Mouse (Mus musculus) bone marrow, adult 2 months (tissue): ENCODE results near the gene Polm. TPM values are rescaled to one million over a fixed set of nuclear protein-coding genes. Genes with fewer than 3 reads are reported as not detected.

ENCODE experiments used
- H3K27ac ChIP-seq: fragments of 200-500 bp; 2 replicates; pipeline ENCODE4 v1.5.1; 2012; ENCODE audit warnings: low read depth, mild to moderate bottlenecking, control low read depth, inconsistent platforms, low read length; ENCODE audit not compliant: control insufficient read depth, poor library complexity, insufficient read depth
- H3K4me1 ChIP-seq: fragments of 200-500 bp; 2 replicates; pipeline ENCODE4 v1.6.1; 2011; ENCODE audit warnings: low read length; ENCODE audit not compliant: control insufficient read depth, insufficient read depth
- H3K4me3 ChIP-seq: fragments of 200-500 bp; replicated peaks from 2 replicates; pipeline ENCODE3; 2011; ENCODE audit warnings: mild to moderate bottlenecking, low read depth, low read length, control low read depth; ENCODE audit not compliant: control insufficient read depth
- CTCF ChIP-seq: fragments of 200-500 bp; IDR thresholded peaks from 2 replicates; pipeline ENCODE4 v1.5.1; 2011; ENCODE audit warnings: low read length, control low read depth; ENCODE audit not compliant: control insufficient read depth, insufficient read depth
- POLR2A ChIP-seq: fragments of 200-500 bp; IDR thresholded peaks from 2 replicates; pipeline ENCODE4 v1.6.1; 2011; ENCODE audit warnings: low read depth, mild to moderate bottlenecking, control low read depth, low read length, borderline replicate concordance; ENCODE audit not compliant: control insufficient read depth
- WGBS: fragments of 180-500 bp; shearing (Covaris S2); methylation state at CpG from one replicate; pipeline ENCODE4 v1.1.7; 2018; 5-methylcytosine and 5-hydroxymethylcytosine counted together
- polyA plus RNA-seq: library from polyadenylated mRNA; stranded (reverse); fragments of >200 nt; gene quantifications from 2 replicates; pipeline ENCODE4 v1.2.4, GENCODE M21; 2011; ENCODE audit warnings: low replicate concordance; ENCODE audit not compliant: missing spikeins, insufficient read depth, insufficient read length

Gene Polm
- polyA plus RNA-seq, result 16.8 and 42.5 TPM in 2 replicates

DNA sequence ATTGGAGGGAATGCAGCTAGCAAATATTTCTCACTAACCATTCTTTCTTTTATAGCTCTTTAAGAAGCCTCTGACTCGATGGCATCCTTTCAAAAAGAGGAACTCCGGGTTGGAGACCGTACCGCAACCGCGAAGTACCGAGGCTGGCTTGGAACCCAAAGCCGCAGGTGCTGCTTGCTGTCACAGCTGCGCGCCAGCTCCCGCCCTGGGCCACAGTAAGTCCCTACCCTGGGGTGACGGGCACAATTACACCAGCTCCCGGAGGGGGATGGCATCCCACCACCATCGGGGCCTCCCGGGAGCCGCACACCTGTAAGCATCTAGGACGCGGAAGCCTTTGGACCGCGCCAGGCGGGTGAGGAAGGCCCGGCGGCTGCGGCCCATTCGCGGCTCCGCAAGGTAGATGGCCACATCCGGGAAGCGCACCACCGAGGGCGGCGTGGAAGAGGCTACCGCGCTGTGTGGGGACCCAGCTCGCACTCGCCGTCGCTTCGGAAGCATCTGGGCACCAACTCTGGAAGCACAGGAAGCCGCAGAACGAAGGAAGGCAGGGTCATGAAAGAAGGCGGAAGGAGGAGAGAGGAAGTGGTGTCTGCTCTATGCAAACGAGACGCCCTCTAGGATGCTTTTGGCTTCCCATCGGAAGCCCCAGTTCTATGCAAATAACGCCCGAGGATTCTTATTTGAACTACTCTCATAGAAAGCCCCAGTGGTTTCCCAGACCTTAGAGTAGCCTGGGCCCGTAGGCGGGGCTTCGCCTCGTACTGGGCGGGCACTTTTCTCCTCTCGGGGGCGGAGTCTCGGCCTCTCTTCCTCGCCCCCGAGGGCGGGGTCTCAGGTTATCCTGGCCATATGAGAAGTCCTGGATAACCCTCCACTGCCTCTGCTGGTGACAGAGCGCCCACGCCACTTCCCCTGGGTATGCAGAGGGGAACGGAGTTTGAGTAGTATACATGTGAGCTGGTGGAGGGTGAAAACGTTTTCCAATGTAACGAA, at the start of gene Polm:
Gene Polm (minus strand): TSS at position 766 of the 996 bp plus-strand sequence.
- Histone ChIP-seq H3K27ac (peak within 1 kb of the TSS; percentile 97), H3K4me3 (peak within 1 kb of the TSS; percentile 96), H3K4me1 (peaks cover 5% of the 10 kb centered on the region)
- under 1% methylated on average over 63 of the region's 63 CpGs for WGBS
- TF ChIP-seq POLR2A (peak; percentile 65; the same call in 1 of the 2 replicates), CTCF (peak; percentile 66)

DNA sequence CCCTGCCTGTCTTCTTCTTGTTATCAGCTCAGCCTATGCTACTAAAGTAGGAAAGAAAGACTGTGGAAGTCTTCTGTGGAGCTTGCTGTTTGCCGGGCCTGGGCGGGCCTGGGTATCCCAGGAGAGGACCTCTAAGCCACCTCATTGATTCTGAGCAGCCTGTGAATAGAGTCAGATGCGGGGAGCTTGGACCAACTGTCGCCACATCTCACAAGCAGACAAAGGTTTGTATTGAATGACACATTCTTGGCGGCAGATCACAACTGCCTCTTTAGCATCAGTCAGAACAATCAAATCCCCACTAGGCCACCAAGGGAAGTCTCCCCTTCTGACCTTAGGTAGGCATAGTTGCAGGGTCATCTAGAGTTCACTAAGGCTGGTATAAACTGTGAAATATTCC, 49.4 kb upstream of the Polm start:
- Histone ChIP-seq H3K27ac (no peak overlapping the region), H3K4me3 (no peak overlapping the region), H3K4me1 (peaks cover 2% of the 10 kb centered on the region; the same call in 1 of the 2 replicates)
- TF ChIP-seq POLR2A (no peak), CTCF (no peak)
- 86% methylated on average over 5 of the region's 5 CpGs for WGBS

DNA sequence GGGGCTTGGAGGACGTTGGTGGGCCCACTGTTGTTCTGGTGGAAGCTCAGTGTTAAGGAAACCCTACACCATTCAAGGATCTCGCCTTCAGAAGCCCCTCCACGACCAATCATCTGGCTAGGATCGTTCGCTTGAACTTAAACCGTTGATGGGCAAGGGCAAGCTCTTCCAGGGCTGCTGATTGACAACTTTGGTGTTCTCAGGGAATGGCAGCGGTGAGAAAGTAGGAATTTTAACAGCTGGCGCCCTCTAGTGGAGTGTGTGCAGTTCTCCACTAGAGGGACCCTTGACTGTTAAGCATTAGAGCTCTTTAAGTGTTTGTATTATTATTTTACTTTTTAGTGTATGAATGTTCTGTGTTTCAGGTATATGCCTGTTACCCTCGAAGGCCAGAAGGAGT, 48.4 kb upstream of the Polm start:
- TF ChIP-seq CTCF (peak; percentile 53), POLR2A (no peak)
- Histone ChIP-seq H3K4me1 (peaks cover 2% of the 10 kb centered on the region; the same call in 1 of the 2 replicates), H3K4me3 (no peak overlapping the region), H3K27ac (no peak overlapping the region)
- 16% methylated on average over 9 of the region's 9 CpGs for WGBS

DNA sequence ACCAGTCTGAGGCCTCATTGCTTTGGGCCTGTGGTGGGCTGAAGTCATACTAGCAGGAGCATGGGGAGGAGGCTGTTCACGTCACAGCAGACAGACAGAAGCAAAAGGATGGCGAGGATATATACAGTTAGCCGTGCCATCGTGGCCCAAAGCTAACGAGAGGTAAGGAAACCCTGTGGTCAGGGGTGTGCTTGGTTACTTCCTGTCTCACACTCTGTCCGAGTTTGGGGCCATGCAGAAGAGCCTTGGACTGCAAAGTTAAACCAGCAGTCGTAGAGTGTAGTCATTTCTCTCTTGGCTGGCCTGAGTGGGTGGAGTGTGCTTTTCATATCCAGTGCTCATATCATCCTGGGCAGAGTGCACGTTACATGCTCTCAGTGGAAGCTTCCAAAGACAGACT, 44.7 kb upstream of the Polm start:
- Histone ChIP-seq H3K27ac (no peak overlapping the region), H3K4me1 (peaks cover 2% of the 10 kb centered on the region; the same call in 1 of the 2 replicates), H3K4me3 (no peak overlapping the region)
- WGBS, result 10% methylated on average over 8 of the region's 8 CpGs
- no peak for TF ChIP-seq POLR2A
- TF ChIP-seq CTCF, result no peak

DNA sequence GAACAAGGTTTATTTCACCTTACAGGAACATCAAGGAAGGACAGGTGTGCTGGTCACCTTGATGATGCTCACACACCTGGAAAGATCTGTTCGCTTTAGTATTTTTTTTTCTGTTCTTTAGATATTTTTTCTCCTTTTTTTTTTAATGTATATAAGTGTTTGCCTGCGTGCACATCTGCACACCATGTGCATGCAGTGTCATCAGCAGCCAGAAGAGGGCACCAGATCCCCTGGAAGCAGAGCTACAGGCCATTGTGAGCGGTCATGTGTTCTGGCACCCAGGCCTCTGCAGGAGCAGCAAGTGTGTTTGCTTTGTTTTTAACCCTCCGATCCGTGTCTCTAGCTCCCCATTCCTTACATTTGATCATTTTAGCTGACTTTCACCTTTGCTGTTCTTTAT, 42.1 kb upstream of the Polm start:
- H3K27ac ChIP-seq, result no peak overlapping the region
- no peak overlapping the region for H3K4me3 ChIP-seq
- TF ChIP-seq CTCF (peak; percentile 80), POLR2A (no peak)
- 81% methylated on average over 5 of the region's 5 CpGs for WGBS
- peaks cover 2% of the 10 kb centered on the region; the same call in 1 of the 2 replicates for H3K4me1 ChIP-seq

DNA sequence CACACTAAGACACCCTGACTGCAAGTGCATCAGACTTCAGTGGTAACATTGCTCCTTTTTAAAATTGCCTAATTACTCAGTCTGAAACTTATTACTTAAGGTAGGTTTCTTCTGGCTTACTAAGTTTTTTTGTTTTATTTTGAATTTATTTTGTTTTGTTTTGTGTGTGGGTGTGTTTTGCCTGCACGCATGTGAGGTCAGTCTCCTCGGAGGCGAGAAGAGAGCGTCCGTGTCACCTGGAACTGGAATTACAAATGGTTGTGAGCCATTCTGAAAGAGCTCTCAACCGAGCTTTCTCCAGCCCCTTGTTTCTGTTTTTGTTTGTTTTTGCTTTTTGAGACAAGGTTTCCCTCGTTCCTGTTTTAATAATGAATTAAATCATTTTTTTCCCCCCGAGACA, 40.8 kb upstream of the Polm start:
- Histone ChIP-seq H3K4me3 (no peak overlapping the region), H3K27ac (no peak overlapping the region), H3K4me1 (peaks cover 2% of the 10 kb centered on the region; the same call in 1 of the 2 replicates)
- TF ChIP-seq POLR2A (no peak), CTCF (no peak)
- WGBS, result 47% methylated on average over 8 of the region's 8 CpGs

DNA sequence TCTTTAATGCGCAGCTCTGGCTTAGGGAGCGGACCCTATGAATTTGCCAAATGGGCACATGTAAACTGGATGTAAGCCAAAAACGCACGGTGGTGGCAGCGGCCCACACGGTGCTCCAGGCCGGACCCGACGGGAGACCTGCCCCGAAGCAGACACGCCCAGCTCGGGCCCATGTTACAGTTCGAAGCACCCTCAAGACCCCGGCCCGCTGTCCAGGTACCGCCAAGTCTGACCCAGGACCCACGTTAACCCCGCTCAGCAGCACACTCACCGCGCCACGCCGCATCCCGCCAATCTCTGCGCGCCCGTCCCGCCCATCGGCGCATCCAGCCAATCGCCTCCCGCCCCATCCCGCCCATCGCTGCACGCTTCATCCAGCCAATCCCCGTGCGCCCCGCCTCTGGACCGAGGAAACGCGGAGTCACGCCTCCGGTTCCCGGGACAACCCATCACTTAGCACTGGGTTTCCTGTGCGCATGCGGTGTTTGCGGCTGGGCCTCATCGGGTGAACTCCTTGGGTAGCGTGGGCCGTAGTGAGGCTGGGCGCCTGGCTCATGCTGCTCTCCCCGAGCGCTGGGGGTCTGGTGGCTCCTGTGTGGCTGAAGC, 40.2 kb upstream of the Polm start, which contains the start of gene Pold2:
Gene Pold2 (minus strand): TSS at position 372 of the 606 bp plus-strand sequence.
- Histone ChIP-seq H3K4me3 (peak within 1 kb of the TSS; percentile 93), H3K4me1 (peaks cover 2% of the 10 kb centered on the region; the same call in 1 of the 2 replicates), H3K27ac (peak within 1 kb of the TSS; percentile 49)
- WGBS, result 1% methylated on average over 52 of the region's 52 CpGs
- peak; percentile 89 for TF ChIP-seq POLR2A
- no peak for TF ChIP-seq CTCF

DNA sequence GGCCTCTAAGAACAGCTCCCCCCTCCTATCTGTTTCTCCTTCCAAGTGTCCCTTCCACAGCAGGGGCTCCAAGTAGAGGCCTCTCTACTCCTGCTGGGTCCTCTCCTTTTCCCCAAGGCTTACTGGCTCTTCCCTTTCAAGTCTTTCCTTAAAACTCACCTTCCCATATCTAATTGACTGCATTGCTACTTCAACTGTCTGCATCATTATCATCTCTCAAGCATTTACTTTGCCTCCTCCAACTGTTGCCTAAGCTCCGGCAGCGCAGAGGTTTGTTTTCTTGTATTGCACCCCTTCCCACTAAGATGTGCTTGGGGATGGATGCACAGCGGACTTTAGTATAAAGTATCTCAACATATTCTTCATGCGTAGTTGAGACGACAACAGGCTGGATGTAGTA, 39.6 kb upstream of the Polm start:
- Histone ChIP-seq H3K27ac (no peak overlapping the region), H3K4me1 (peaks cover 1% of the 10 kb centered on the region; the same call in 1 of the 2 replicates), H3K4me3 (peak overlapping the region; percentile 66)
- WGBS, result 2% methylated on average over 5 of the region's 5 CpGs
- TF ChIP-seq CTCF, result no peak
- no peak for TF ChIP-seq POLR2A
